Mouse (Mus musculus) granulocyte monocyte progenitor cell, adult 5-6 weeks (primary cell): ENCODE results near the gene Aldh1a3. TPM values are rescaled to one million over a fixed set of nuclear protein-coding genes. Genes with fewer than 3 reads are reported as not detected.

Source experiments
- ATAC-seq: replicated peaks from 2 replicates; pipeline ENCODE4 v1.8.0; 2016; ENCODE audit warnings: mild to moderate bottlenecking, moderate TSS enrichment, inconsistent platforms; ENCODE audit not compliant: poor library complexity, severe bottlenecking
- total RNA-seq, 2 experiments: library from RNA; stranded (forward) in 1 of 2; stranded (reverse) in 1 of 2; fragments of 200-712, 200-1000 nt in 1 of 2; fragments of >200 nt in 1 of 2; fragmentation: Nextera tagmentation in 1 of 2; gene quantifications; 2 replicates each; pipeline ENCODE4 v1.2.3; 2014 to 2017

Aldh1a3 gene
- total RNA-seq, 2 experiments from 2014 or later: 0.86 TPM; not detected in 1

DNA sequence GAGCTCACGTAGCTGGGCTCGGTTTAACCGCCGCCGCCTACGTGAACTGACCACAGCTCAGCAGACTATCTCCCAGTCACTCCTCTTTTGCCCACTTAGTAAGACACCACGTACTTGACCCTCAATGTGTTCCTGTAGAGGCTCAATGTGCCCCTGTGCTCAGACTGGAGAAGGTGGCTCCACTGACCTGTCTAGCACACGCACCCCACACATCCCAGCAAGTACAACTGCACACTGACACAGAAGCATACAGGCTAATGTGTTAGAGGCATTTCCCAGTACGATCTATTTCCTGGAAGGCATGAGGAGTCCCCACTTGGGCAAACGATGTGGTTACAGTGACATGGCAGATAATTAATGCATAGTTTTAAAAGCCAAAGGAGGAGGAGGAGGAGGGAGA is 50.8 kb downstream of the Aldh1a3 start:
- ATAC-seq: no peak

DNA sequence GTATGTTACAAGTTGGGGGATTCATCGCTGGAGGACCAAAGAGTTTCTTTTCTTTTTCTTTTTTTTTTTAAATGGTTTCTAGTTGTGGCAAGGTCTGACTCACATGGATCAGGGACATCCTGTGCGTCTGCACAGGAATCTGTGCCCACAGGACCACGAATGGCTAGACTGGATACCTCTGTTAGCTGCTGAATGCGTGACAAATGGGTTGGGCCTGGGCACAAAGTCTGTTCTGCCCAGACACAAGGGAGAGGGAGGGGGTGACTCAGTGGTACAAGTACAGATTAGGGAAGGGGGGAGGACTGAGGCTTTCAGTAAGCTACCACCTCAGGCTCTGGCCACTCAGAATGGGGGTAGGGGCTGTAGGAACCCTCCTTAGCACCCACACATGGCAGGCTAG is 51.6 kb downstream of the Aldh1a3 start:
- no peak for ATAC-seq

DNA sequence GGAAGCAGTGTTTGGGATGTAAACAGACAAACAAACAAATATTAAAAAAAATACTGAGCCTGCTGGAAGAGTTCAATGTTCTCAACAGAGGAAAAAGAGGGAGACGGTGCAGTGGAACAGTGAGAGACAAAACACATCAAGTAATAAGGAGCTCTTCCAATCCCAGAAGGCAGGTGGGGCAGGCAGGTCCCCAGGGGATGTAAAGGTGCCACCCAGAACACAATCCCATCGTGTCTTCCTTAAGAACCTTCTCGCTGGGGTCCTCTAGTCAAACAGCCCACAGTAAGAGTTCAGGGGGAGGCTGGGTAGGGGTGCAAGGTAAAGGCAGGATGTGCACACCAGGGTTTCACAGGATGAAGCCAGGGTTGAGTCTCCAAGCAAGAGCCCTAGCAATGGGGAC is 53.9 kb downstream of the Aldh1a3 start:
- no peak for ATAC-seq

DNA sequence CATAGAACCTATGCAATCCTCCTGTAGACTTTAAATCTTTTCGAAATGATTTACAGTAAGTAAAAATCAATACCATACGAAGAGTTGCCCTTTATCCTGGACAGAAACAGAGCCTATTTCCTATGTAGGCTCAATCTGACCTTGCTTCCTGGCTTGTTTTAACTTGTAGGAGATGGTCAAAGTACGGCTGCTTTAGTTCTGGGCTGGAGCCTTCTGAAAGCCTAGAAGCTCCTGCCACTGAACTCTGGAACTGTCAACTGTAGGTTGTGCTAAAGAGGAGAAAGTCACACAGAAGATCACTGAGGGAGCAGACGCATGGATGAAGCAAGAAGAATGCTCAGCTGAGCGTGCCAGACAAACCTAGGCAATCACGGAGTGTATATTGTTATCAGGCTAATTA is 56.3 kb downstream of the Aldh1a3 start:
- no peak for ATAC-seq

DNA sequence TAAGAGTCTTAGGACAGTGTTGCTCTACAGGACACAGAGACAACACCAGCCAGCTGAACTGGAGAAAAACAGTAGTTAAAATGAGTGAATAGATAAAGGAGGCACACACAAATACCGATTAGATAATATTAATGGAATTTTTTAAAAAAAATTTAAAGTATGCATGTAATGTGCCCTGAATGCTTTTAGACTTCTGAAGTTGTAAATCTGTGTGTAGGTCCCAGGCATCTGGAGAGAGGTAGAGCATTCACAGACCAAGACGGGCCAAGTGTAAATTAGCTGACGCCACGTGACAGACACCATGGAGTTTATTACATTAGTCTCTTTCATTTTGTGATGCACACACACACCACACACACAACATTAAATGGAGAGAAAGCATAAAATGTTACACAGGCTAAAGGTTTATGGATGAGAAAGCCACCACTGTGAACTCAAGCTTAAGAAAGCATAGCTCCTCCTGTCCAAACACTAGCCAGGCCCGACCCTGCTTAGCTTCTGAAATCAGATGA is 57.3 kb downstream of the Aldh1a3 start:
- ATAC-seq: no peak

DNA sequence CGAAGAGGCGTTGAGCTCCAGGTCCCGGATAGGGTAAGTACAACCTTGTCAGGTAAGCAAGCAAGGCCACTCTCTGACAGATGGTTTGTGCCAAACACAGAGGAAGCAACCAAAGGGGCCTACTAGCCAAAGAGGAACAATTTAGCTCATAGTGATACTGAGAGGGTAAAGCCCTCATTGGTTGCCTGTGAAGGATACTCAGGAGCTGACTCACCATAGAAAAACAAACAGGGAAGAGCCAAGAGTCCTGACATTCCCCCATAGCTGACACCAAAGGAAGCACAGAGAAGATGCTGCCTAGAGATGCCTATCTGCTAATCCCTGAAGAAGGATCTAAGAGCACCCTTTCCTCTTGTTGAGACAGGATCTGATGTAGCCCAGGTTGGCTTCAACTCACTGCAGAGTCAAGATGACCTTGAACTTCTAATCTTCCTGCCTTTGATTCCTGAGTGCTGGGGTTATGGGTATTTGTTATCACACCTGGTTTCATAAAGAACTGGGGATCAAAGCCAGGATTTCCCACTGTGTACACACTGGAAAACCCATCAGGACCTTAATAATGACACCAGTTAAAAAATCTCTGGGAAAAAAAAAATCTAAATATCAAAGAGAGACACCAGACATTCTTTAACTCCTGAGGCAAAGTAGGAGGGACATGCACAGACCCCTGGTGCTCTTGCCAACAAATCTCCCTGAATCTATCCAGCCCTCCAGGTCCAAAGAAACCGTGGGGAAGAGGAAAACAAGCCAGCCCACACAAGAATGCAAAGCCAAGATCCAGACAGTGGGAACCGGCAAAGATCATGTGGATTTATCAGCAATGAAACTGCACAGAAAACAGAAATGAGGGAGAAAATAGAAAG is 58.0 kb downstream of the Aldh1a3 start:
- ATAC-seq: no peak

DNA sequence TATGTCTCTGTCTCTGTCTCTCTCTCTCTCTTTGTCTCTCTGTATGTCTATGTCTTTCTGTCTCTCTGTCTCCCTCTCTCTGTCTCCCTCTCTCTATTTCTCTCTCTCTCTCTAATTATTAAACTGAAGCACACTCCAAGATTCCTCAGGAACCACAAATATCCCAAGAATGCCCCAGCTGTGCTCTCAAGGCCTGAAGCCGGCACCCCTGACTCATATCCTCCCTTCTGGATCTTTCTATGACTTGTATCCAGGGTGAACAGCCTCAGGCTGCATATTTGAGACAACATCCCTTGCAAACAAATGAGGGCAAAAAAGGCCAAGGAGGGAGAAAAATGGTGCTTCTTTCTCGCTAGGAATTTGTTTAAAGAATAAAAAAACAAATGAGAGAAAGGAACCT is 61.4 kb downstream of the Aldh1a3 start, which contains the start of gene Gm10974:
Gene Gm10974, plus strand, starts transcription at position 2 of the 400 bp plus-strand sequence.
- ATAC-seq: no peak

DNA sequence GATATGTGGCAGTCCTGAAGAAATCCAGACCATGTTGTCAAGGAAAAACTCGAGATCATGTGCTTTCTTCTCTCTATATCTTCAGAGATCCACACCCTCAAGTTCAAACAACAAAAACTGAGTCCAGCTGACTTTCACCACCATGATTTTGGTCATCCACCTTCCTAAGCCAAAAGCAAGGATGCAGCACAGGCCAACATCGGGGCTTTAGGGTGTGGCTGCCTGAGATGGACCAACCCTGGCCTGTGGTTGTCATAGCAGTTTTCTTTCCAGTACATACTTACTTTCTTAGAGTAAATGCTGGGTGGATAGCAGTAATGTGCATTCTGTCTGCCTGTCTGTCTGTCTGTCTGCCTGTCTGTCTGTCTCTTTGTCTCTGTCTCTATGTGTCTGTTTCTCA is 61.9 kb downstream of the Aldh1a3 start:
- no peak for ATAC-seq

DNA sequence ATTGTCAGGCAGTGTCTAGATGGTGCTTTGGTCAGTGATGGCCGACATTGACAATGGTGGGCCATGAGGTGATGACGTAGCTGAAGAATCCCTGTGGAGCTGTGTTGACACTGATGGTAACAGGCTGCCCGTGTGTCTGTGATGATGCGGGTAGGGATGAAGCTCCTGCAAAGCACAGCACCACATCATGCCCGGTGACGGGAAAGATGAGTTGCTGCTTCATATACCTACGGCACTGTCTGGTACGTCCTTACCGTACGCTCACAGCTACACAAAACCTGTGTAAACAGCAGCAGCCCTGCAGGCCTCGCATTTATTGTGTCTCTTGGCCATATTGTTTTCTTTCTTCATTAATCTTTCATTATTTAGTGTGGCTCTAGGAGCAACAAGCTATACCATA is 62.8 kb downstream of the Aldh1a3 start:
- ATAC-seq: no peak

DNA sequence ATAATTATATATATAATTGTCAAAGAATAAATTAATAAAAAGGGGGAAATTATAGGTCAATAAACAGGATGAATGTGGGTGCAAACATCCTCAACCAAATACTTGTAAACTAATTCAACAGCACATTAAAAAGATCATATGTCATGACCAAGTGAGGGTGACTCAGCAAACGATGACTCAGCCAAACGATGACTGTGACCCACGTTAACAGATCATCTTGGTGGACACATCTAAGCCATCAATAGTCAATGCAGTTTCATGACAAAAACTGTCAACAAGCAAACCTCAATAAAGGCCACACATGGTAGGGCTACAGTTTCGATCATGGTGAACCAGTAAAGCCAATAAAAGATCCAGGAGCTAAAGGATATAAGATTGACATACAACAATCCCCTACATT is 68.3 kb downstream of the Aldh1a3 start:
- ATAC-seq: no peak

DNA sequence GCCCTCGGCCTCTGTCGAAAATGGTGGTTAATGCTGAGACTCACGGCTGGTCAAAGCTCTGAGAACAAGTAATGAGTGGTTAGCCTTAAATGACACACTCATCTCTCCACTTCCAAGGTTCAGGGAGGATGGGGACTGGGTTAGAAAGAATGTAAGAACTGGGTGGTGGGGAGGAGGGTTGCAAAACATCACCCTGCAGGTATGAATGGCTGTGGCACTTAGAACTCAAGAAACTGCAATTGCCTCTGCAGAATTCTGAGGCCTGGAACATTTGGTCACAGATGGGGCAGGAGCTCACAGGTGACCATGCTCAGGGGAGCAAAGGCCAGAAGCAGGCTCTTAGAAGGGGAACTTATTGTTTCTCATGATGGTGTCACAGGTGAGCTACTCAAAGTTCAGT is 68.9 kb downstream of the Aldh1a3 start:
- ATAC-seq: no peak

DNA sequence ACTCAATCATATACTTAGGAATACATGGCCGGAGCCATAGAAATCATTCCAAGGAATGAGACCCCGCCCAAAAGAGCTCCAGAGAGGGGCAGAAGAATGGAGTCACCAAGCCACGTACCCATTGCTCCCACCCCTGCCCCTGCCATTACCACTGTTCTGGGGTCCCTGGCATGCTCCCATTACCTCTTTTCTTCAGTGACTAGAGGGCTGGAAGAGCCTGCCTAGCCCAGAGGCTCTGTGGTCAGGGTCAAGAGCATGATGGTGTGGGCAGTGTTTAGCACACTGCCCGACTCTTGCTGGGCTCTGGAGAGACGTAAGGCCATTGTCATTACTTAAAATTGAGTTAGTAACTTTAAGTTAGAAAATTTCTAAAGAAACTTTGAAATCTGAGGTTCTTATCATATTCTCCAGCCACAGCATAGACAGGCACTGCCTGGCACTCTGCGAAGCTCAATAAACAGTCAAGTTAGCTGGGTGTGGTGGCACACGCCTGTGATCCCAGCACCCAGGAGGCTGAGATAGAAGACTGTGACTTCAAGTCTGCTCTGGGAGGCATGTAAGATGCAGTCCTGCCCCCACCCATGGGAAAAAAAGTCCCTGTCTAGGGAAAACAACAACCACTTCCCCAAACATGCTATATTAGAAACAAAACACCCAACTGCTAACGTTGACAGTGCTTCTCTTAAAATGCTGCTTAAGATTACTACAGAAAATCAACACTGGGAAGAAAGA is 71.4 kb downstream of the Aldh1a3 start:
- ATAC-seq: no peak

DNA sequence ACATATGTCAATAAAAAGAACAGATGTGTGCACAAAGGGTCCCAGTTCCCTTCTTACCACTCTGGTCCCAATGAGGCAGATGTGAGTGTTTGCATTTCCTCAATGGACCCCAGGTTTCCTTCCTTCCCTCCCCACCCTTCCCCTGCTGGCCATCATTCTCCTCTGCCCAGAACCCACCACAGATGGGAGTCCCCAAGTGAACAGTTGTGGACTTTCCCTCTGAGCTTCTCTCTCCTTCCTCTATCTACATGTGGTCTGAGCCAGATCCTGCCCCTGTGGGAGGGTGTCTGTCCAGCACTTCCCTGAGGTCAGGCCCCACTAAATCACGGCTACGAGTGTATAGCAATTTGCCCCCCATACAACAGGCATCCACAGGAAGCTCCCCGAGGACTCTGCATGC is 72.4 kb downstream of the Aldh1a3 start:
- no peak for ATAC-seq

DNA sequence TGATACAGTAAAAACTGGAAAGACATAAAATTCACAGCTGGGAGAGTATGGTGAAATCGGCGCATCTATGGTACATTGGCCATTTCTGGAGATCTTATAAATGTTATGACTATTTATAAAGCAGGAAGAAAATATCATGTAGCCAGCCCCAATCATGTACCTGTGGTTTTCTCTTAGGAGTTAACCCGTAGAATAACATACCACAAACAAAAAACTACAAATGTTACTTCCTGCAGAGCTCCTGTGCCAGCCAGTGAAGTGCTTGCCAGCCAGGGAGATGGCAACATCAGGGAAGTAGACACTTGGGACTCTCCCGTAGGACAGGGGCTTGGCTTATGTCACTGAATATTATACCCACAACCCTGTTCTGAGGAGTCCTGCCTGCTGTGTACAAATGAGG is 76.2 kb downstream of the Aldh1a3 start:
- no peak for ATAC-seq

DNA sequence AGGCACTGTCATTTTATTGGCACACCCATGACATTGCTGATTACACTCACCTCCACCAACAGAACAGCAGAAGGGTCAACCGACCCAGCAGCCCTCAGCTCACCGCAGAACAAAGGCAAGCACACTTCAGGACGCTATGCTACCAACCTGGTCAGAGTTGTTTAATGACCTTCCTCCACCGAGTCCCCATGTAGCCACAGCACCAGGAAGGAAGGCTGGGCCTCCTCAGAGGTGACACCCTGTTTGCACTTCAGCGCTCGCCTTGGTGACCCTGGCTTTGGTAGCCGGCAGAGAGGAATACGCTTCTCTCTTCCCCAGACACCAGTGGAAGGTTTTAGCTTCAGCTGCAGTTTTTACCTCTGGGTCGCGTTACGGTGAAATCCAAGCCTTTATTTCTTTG is 77.6 kb downstream of the Aldh1a3 start:
- ATAC-seq: no peak

DNA sequence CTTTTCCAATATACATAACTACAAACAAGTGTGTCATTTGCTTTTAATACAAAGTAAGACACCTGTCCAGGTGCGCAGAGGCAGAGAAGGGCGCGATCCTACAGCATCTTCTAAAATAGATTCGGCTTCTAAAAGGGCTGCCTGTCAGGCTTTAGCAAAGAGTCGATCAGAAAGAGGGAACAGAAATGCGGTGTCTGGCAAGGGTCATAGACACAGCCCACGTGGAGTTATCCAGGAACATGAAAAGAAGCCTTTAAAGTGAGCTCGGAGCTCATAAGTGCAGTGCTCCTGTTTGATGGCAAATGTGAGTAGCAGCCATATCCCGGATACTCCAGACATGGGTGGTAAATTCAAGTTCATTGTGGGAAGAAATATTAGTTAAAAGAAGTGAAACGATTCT is 78.7 kb downstream of the Aldh1a3 start:
- ATAC-seq: no peak

DNA sequence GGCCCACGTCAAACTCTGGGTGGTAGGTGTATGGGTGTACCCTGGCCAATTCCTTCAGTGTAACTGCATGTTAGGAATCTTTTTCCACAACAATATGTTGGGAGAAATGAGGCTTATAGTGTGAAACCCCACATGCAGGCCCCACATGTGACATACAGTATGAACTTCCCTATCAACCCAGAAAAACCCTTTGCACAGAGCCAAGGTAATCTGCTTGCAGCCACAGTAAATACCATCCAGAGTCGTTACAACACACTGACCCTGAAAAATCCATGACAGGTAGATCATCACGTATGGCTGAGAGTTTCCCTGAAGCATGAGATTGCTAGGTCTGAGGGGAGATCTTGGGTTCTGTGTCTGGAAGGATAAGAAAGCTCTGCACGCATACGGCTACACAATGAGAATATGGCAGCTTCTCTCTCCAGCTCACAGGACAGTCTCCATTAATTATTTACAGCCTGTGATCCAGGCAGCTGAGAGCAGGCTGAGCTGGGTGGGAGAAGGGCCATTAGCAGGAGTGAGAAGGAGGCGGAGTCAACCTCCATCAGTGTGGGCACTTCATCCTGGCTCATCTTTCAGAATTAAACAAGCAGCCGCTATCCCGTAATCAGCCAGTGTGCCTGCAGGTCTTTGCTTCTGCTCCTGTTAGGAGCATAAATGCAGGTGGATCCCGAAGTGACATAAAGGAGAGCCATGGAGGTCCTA is 80.2 kb downstream of the Aldh1a3 start:
- ATAC-seq: no peak

DNA sequence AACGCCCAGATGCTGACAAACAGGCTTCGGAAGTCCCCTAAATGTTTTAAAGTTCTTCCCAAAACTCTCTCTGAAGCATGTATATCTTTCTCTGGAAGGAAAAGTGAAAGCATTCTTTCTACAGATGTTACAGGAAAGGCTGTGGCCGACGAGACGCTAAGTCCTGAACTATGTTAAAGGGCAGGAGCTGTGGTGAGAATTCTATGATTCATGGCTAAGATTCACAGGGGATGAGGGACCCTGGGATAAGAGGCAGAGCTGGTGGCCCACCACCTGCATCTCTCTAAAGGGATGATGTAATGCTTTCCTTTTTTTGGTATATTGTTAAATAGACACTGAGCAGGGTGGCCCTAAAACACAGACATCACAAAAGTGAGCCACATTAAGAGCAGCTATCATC is 84.0 kb downstream of the Aldh1a3 start:
- no peak for ATAC-seq

DNA sequence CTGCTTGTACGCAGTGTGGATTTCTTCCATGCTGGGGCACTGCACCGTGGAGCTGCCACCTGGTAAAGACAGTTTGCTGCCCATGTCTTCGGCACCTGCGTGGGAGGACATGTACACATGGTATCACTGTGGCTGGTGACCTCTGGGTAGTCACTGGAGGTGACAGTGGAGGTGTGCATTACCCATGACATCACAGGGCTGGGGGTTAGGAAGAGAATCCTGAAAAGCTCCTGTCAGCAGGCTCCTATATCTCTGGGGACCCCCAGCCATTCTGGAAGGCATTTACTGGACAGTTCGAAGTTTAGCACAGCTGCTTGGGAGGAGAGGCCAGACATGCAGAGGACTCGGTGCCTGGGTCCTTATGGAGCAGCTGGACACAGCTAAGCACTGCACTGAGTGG is 84.5 kb downstream of the Aldh1a3 start:
- ATAC-seq: no peak

DNA sequence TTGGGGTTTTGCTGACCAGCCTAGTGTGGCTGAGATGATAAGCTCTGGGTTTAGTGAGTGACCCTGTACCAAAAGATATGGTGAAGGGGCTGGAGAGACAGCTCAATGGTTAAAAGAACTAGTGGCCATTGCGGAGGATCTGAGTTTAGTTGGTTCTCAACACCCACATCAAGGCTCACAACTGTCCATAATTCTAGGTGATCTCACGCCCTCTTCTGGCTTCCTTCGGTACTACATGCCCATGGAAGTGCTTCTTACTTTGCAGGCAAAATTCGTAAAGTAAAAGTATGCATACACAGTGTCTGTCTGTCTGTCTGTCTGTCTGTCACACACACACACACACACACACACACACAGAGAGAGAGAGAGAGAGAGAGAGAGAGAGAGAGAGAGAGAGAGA is 85.0 kb downstream of the Aldh1a3 start:
- ATAC-seq: peak; percentile 73
